Mouse (Mus musculus) right cerebral cortex, postnatal 14 days (tissue): ENCODE results near the gene Btbd35f14.
"Not testable (repeated sequence)": the region's sequence is repeated elsewhere in the genome, so short reads cannot be mapped to it uniquely, and the experiment has no call there.

Experiments used
- DNase-seq: peaks from one replicate; pipeline ENCODE4 v3.0.0; 2022

Gene Btbd35f14

DNA sequence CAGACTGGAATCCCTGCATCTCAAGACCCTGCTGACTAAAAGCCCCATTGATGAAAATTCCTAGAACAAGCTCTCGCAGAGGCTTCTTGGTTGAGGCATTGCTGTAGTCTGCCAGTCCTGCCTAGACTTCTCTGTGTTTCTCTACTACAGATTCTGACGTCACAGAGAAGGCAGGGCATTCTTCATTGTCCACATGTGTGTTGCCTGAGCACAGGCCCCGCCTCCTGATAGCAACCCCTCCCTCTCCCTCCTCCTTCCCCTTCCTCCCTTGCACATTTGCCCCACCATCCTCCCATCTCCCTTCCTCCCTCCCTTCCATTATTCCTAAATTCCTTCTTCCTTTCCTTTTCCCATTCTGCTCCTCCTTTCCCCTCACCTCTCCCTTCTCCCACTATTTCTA lies at the start of gene Btbd35f14:
Gene Btbd35f14 (minus strand): TSS at position 101 of the 400 bp plus-strand sequence.
- not testable (repeated sequence) for DNase-seq

DNA sequence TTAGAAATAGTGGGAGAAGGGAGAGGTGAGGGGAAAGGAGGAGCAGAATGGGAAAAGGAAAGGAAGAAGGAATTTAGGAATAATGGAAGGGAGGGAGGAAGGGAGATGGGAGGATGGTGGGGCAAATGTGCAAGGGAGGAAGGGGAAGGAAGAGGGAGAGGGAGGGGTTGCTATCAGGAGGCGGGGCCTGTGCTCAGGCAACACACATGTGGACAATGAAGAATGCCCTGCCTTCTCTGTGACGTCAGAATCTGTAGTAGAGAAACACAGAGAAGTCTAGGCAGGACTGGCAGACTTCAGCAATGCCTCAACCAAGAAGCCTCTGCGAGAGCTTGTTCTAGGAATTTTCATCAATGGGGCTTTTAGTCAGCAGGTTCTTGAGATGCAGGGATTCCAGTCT lies 45.3 kb downstream of the Btbd35f14 start, which contains the start of gene Btbd35f13:
Gene Btbd35f13 (plus strand): TSS at position 301 of the 400 bp plus-strand sequence.
- not testable (repeated sequence) for DNase-seq
